Mouse (Mus musculus): ENCODE data around the gene Slc37a1.

- TF ChIP-seq CTCF (IDR thresholded peaks at IDR 0.05; ENCODE audit: extremely low read depth, insufficient read depth, low read length) = no peak
- no peak for TF ChIP-seq POLR2A (IDR thresholded peaks at IDR 0.05; ENCODE audit: extremely low read depth, insufficient read depth, low read length)
Measured at GRCm38 (mm10) chr17:31294363-31295214, 8.0 kb downstream of the Slc37a1 start.

Data from cortical plate, adult 2 months (tissue).